Mouse (Mus musculus) spleen, postnatal 4 days (tissue): ENCODE results near the gene Vnn3.

Experiments used
- DNase-seq, 2 experiments: peaks; one replicate each; pipeline ENCODE4 v3.0.0; 2022; ENCODE audit warnings: low spot score in 2 of 2

Vnn3 gene

GRCm38 (mm10) chr10:23851228-23851912, at the start of gene Vnn3:
Gene Vnn3, plus strand, starts transcription at chr10:23851462.
- no peak for DNase-seq

GRCm38 (mm10) chr10:23802911-23803310, 48.4 kb upstream of the Vnn3 start:
- DNase-seq, result no peak

- DNase-seq, result no peak
Observed at GRCm38 (mm10) chr10:23804665-23805064, 46.6 kb upstream of the Vnn3 start.

GRCm38 (mm10) chr10:23806201-23806600, 45.1 kb upstream of the Vnn3 start:
- DNase-seq, result no peak

- peak; percentile 61 to 85 for DNase-seq
Observed at GRCm38 (mm10) chr10:23811635-23812437, 39.4 kb upstream of the Vnn3 start.

- no peak for DNase-seq
Observed at GRCm38 (mm10) chr10:23812438-23812759, 38.9 kb upstream of the Vnn3 start.

GRCm38 (mm10) chr10:23812852-23813766, 38.2 kb upstream of the Vnn3 start:
- DNase-seq, result no peak

- DNase-seq, result peak; percentile 62 to 88
Observed at GRCm38 (mm10) chr10:23815168-23815567, 36.1 kb upstream of the Vnn3 start.

GRCm38 (mm10) chr10:23816241-23816640, 35.0 kb upstream of the Vnn3 start:
- DNase-seq, result no peak

GRCm38 (mm10) chr10:23826516-23826915, 24.7 kb upstream of the Vnn3 start:
- DNase-seq, result no peak

GRCm38 (mm10) chr10:23836003-23836964, 15.0 kb upstream of the Vnn3 start:
- no peak for DNase-seq

- DNase-seq, result no peak
Observed at GRCm38 (mm10) chr10:23837115-23837514, 14.1 kb upstream of the Vnn3 start.

GRCm38 (mm10) chr10:23838910-23839309, 12.4 kb upstream of the Vnn3 start:
- no peak for DNase-seq

- no peak for DNase-seq
Observed at GRCm38 (mm10) chr10:23839368-23839767, 11.9 kb upstream of the Vnn3 start.

- DNase-seq, result no peak
Observed at GRCm38 (mm10) chr10:23840496-23840895, 10.8 kb upstream of the Vnn3 start.

- DNase-seq, result no peak
Observed at GRCm38 (mm10) chr10:23852096-23852495, 834 bp downstream of the Vnn3 start.

GRCm38 (mm10) chr10:23864362-23865312, 13.4 kb downstream of the Vnn3 start:
- no peak for DNase-seq

GRCm38 (mm10) chr10:23880695-23881094, 29.4 kb downstream of the Vnn3 start:
- DNase-seq, result no peak

- DNase-seq, result no peak
Observed at GRCm38 (mm10) chr10:23884910-23885309, 33.6 kb downstream of the Vnn3 start.

GRCm38 (mm10) chr10:23886060-23886459, 34.8 kb downstream of the Vnn3 start:
- DNase-seq, result no peak
